Mouse (Mus musculus) G1E (cell line): ENCODE measurements around the gene Atp1a1. TPM values are rescaled to one million over a fixed set of nuclear protein-coding genes. Genes with fewer than 3 reads are reported as not detected.

ENCODE experiments used
- ATAC-seq: 2 replicates; pipeline ENCODE4 v1.8.0; 2016; ENCODE audit warnings: mild to moderate bottlenecking; ENCODE audit not compliant: insufficient number of reproducible peaks, poor library complexity, low FRiP score, severe bottlenecking; ENCODE audit errors: extremely low read depth
- DNase-seq: peaks from one replicate; pipeline ENCODE4 v3.0.0; 2012; ENCODE audit warnings: low spot score
- H3K27me3 ChIP-seq: 2 replicates; pipeline ENCODE4 v1.6.1; 2012; ENCODE audit warnings: mild to moderate bottlenecking, low read length, inconsistent platforms; ENCODE audit not compliant: insufficient read depth
- H3K36me3 ChIP-seq: replicated peaks from 2 replicates; pipeline ENCODE3; 2012; ENCODE audit warnings: mild to moderate bottlenecking, inconsistent platforms
- H3K4me1 ChIP-seq: 2 replicates; pipeline ENCODE4 v1.6.1; 2012; ENCODE audit warnings: low read depth, low read length, inconsistent platforms, mixed read lengths; ENCODE audit not compliant: insufficient read depth
- H3K4me3 ChIP-seq: 2 replicates; pipeline ENCODE4 v1.5.1; 2012; ENCODE audit warnings: low read depth, mild to moderate bottlenecking, inconsistent platforms, low read length, moderate library complexity, mixed read lengths
- H3K9me3 ChIP-seq: replicated peaks from 2 replicates; pipeline ENCODE4 v1.6.1; 2012; ENCODE audit warnings: inconsistent platforms
- CTCF ChIP-seq: IDR thresholded peaks from 2 replicates; pipeline ENCODE4 v1.5.1; 2012; ENCODE audit warnings: low read depth, low read length, inconsistent platforms, mixed read lengths
- GATA1 ChIP-seq: IDR thresholded peaks from 2 replicates; pipeline ENCODE4 v1.6.1; 2012; ENCODE audit warnings: borderline replicate concordance, low read length, inconsistent platforms, mixed read lengths
- GATA2 ChIP-seq: IDR thresholded peaks from 2 replicates; pipeline ENCODE4 v1.6.1; 2012; ENCODE audit warnings: low read depth, low read length, inconsistent platforms, borderline replicate concordance
- POLR2AphosphoS5 ChIP-seq: IDR thresholded peaks from 2 replicates; pipeline ENCODE4 v1.6.1; 2012; ENCODE audit warnings: low read depth, low read length, inconsistent platforms; ENCODE audit not compliant: insufficient replicate concordance
- TAL1 ChIP-seq: conservative IDR thresholded peaks from 2 replicates; pipeline ENCODE4 v1.6.1; 2012; ENCODE audit warnings: low read depth, low read length, inconsistent platforms, mixed read lengths
- polyA plus RNA-seq: library from polyadenylated mRNA; stranded (reverse); fragments of >175 nt; gene quantifications from 2 replicates; pipeline ENCODE4 v1.2.3, GENCODE M21; 2012
- total RNA-seq, 2 experiments: library from RNA; stranded (forward) in 1 of 2; stranded (reverse) in 1 of 2; fragments of 200-1000 nt in 1 of 2; fragments of >200 nt in 1 of 2; fragmentation: Nextera tagmentation in 1 of 2; gene quantifications; 2 replicates each; pipeline ENCODE4 v1.2.3; 2014 to 2017

Atp1a1 gene
- total and polyA plus RNA-seq, 3 experiments = 49.3 to 187 (median 71.8) TPM

DNA sequence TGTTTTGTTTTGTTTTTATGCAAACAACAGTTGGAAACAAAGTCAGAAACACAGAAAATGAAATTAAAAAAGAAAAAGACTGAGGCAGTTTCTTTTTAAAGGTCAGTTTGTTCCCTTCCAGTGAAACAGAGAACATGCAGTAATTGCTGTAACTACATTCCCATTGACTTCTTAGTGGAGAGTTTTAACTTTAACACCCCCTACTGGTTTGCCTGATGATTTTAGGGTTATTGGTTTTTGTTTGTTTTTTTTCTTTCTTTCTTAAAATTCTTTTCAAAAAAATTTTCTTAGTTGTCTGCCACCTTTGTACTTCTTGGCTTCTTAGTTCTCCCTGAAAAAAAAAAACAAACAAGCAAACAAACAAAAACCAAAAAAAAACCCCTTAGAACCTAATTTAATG, 12.5 kb upstream of the Atp1a1 start:
- Histone ChIP-seq H3K4me1 (peaks cover 4% of the 10 kb centered on the region; the same call in 1 of the 2 replicates), H3K4me3 (no peak overlapping the region), H3K9me3 (no peaks in the 10 kb centered on the region), H3K27me3 (peaks cover 54% of the 10 kb centered on the region), H3K36me3 (no peaks in the 10 kb centered on the region)
- TF ChIP-seq GATA2 = no peak
- no peak for TF ChIP-seq POLR2AphosphoS5
- no peak for TF ChIP-seq GATA1
- TF ChIP-seq TAL1 = no peak
- TF ChIP-seq CTCF = no peak
- DNase-seq (no peak), ATAC-seq (no peak)

DNA sequence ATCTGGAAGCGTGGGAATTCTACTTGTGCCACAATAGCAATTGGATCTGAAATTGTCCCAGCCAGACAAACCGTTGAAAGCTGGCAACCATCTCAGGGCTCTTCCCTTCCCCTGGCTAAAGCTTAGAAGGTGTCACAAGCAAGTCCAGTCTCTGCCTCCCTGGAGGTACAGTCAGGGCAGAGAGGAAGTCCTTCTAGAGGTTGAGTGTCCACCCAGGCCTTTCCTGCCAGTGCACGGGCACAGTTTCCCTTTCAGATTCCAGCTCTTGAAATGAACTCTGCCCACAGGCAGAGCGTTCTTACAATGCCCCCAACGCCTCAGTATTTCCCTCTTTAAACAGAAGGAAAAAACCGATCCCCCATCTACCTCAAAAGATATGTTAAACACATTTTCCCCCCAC, 11.4 kb upstream of the Atp1a1 start:
- H3K4me1 ChIP-seq = peaks cover 6% of the 10 kb centered on the region
- H3K36me3 ChIP-seq = no peaks in the 10 kb centered on the region
- no peak for DNase-seq
- no peak for TF ChIP-seq GATA1
- no peak for TF ChIP-seq CTCF
- no peak for TF ChIP-seq POLR2AphosphoS5
- no peak for TF ChIP-seq GATA2
- TF ChIP-seq TAL1 = no peak
- no peak for ATAC-seq
- H3K9me3 ChIP-seq = no peaks in the 10 kb centered on the region
- peaks cover 53% of the 10 kb centered on the region for H3K27me3 ChIP-seq
- H3K4me3 ChIP-seq = no peak overlapping the region

GRCm38 (mm10) chr3:101611813-101612491, 7.5 kb upstream of the Atp1a1 start:
- DNase-seq (no peak), ATAC-seq (no peak)
- Histone ChIP-seq H3K4me3 (no peak overlapping the region), H3K27me3 (peaks cover 61% of the 10 kb centered on the region), H3K4me1 (peaks cover 6% of the 10 kb centered on the region), H3K36me3 (no peaks in the 10 kb centered on the region), H3K9me3 (no peaks in the 10 kb centered on the region)
- TF ChIP-seq CTCF (no peak), TAL1 (no peak), GATA2 (no peak), POLR2AphosphoS5 (no peak), GATA1 (no peak)

GRCm38 (mm10) chr3:101611012-101611812, 6.7 kb upstream of the Atp1a1 start:
- ATAC-seq = no peak
- Histone ChIP-seq H3K4me3 (no peak overlapping the region), H3K9me3 (no peaks in the 10 kb centered on the region), H3K27me3 (peaks cover 65% of the 10 kb centered on the region), H3K4me1 (peaks cover 9% of the 10 kb centered on the region), H3K36me3 (no peaks in the 10 kb centered on the region)
- no peak for DNase-seq
- TF ChIP-seq GATA2 (no peak), CTCF (no peak), GATA1 (no peak), TAL1 (no peak), POLR2AphosphoS5 (no peak)

- DNase-seq (no peak), ATAC-seq (no peak)
- no peaks in the 10 kb centered on the region for H3K36me3 ChIP-seq
- no peak overlapping the region for H3K4me3 ChIP-seq
- peaks cover 58% of the 10 kb centered on the region for H3K27me3 ChIP-seq
- no peaks in the 10 kb centered on the region for H3K9me3 ChIP-seq
- H3K4me1 ChIP-seq = peaks cover 25% of the 10 kb centered on the region
- no peak for TF ChIP-seq GATA1
- no peak for TF ChIP-seq GATA2
- no peak for TF ChIP-seq POLR2AphosphoS5
- no peak for TF ChIP-seq TAL1
- TF ChIP-seq CTCF = no peak
These were observed 4.8 kb upstream of the Atp1a1 start for GRCm38 (mm10) chr3:101609302-101609701.

DNA sequence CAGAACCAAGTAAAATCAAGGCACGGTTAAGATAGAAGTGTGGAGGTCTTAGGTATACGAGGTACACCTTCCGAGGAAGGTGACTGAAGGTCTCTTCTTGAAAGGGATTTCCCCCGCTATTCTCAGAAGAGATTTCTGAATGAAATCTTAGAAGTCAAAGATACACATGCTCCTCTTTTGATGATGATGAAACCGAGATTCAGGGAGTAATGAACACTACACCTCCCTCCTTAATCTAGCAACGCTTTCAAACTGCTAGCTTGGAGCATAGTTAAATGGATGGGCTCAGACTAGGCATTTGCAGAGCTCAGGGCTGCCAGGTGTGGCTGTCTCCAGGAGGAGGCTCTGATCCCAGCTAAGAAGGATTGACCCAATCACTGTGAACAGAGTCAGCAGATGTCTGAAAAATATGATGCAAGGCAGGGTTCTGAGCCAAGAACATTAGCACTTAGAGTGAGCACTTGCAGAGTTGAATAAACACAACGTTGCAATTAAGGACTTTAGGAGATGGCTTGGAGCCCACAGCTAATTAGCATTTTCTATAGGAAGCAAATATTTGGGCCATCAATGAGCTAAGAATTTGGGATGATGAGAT, 2.5 kb upstream of the Atp1a1 start:
- Histone ChIP-seq H3K9me3 (no peaks in the 10 kb centered on the region), H3K4me1 (peaks cover 39% of the 10 kb centered on the region), H3K36me3 (peaks cover 6% of the 10 kb centered on the region), H3K4me3 (no peak overlapping the region), H3K27me3 (peaks cover 42% of the 10 kb centered on the region)
- ATAC-seq (no peak), DNase-seq (no peak)
- TF ChIP-seq TAL1 (no peak), POLR2AphosphoS5 (no peak), CTCF (no peak), GATA2 (no peak), GATA1 (no peak)
